Mouse (Mus musculus) neural tube, embryonic 13.5 days (tissue): Measurements from ENCODE around the gene Gm3854. TPM values are rescaled to one million over a fixed set of nuclear protein-coding genes. Genes with fewer than 3 reads are reported as not detected.
"Not testable (repeated sequence)": the region's sequence is repeated elsewhere in the genome, so short reads cannot be mapped to it uniquely, and the experiment has no call there.

Experiments used
- ATAC-seq: fragments of 200-750 bp; cut with Nextera tagmentation; 2 replicates; pipeline ENCODE4 v1.8.0; 2017; ENCODE audit warnings: low read depth, mild to moderate bottlenecking, moderate TSS enrichment, moderate library complexity
- H3K27ac ChIP-seq: fragments of 300-500 bp; sonication (generic); replicated peaks from 2 replicates; pipeline ENCODE4 v1.5.1; 2015; ENCODE audit warnings: moderate library complexity, mild to moderate bottlenecking, inconsistent platforms
- H3K27me3 ChIP-seq: fragments of 300-500 bp; sonication (generic); 2 replicates; pipeline ENCODE4 v1.6.1; 2015; ENCODE audit warnings: mild to moderate bottlenecking, inconsistent platforms
- H3K36me3 ChIP-seq: fragments of 300-500 bp; sonication (generic); 2 replicates; pipeline ENCODE4 v1.6.1; 2015; ENCODE audit warnings: mild to moderate bottlenecking, inconsistent platforms
- H3K4me1 ChIP-seq: fragments of 300-500 bp; sonication (generic); replicated peaks from 2 replicates; pipeline ENCODE4 v1.6.1; 2015; ENCODE audit warnings: inconsistent platforms
- H3K4me2 ChIP-seq: fragments of 300-500 bp; sonication (generic); 2 replicates; pipeline ENCODE4 v1.6.1; 2015; ENCODE audit warnings: inconsistent platforms, mild to moderate bottlenecking, moderate library complexity
- H3K4me3 ChIP-seq: fragments of 300-500 bp; sonication (generic); 2 replicates; pipeline ENCODE4 v1.5.1; 2015; ENCODE audit warnings: mild to moderate bottlenecking, inconsistent platforms
- H3K9ac ChIP-seq: fragments of 300-500 bp; sonication (generic); 2 replicates; pipeline ENCODE4 v1.6.1; 2015; ENCODE audit warnings: moderate library complexity, mild to moderate bottlenecking, inconsistent platforms
- H3K9me3 ChIP-seq: fragments of 300-500 bp; sonication (generic); 2 replicates; pipeline ENCODE4 v1.6.1; 2016; ENCODE audit warnings: inconsistent platforms
- WGBS: fragments of 180-500 bp; shearing (Covaris S2); methylation state at CpG from one replicate; pipeline ENCODE4 v1.1.7; 2015; 5-methylcytosine and 5-hydroxymethylcytosine counted together
- polyA plus RNA-seq: library from polyadenylated mRNA; unstranded; fragments of >200 nt; fragmentation: Nextera tagmentation; extraction: Ambion mirVana; gene quantifications from 2 replicates; pipeline ENCODE4 v1.2.1, GENCODE M21; 2015

Gm3854 gene
- polyA plus RNA-seq: 6.7 and 7.4 TPM in 2 replicates

GRCm38 (mm10) chr7:6343501-6344071 is at the start of gene Gm3854:
Gm3854 (plus strand) TSS chr7:6343759.
- H3K9me3 ChIP-seq: no peaks in the 10 kb centered on the region
- H3K9ac ChIP-seq: peak within 1 kb of the TSS; percentile 69
- peak; percentile 92 for ATAC-seq
- H3K27me3 ChIP-seq: no peaks in the 10 kb centered on the region
- peak within 1 kb of the TSS; percentile 55 for H3K4me2 ChIP-seq
- WGBS: under 1% methylated on average over 26 of the region's 26 CpGs
- peak within 1 kb of the TSS; percentile 65 for H3K4me3 ChIP-seq
- H3K4me1 ChIP-seq: peaks cover 5% of the 10 kb centered on the region
- no peaks in the 10 kb centered on the region for H3K36me3 ChIP-seq
- peak within 1 kb of the TSS; percentile 86 for H3K27ac ChIP-seq

DNA sequence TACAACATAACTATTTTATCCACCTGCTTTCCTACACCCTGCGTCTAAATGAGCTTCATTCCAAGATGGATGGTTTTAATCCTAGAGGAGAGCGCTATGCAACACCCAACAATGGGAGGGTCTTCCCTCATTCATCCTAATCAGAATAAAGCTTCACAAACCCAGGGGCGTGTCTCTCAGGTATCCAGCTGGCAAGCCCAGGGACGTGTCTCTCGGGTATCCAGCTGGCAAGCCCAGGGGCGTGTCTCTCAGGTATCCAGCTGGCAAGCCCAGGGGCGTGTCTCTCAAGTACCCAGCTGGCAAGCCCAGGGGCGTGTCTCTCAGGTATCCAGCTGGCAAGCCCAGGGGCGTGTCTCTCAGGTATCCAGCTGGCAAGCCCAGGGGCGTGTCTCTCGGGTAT is 42.8 kb upstream of the Gm3854 start:
- not testable (repeated sequence) for H3K27ac ChIP-seq, H3K27me3 ChIP-seq, H3K9me3 ChIP-seq, H3K4me1 ChIP-seq, H3K9ac ChIP-seq, H3K4me2 ChIP-seq, H3K4me3 ChIP-seq, ATAC-seq
- 78% methylated on average over 11 of the region's 11 CpGs for WGBS
- H3K36me3 ChIP-seq: peaks cover 80% of the 10 kb centered on the region

DNA sequence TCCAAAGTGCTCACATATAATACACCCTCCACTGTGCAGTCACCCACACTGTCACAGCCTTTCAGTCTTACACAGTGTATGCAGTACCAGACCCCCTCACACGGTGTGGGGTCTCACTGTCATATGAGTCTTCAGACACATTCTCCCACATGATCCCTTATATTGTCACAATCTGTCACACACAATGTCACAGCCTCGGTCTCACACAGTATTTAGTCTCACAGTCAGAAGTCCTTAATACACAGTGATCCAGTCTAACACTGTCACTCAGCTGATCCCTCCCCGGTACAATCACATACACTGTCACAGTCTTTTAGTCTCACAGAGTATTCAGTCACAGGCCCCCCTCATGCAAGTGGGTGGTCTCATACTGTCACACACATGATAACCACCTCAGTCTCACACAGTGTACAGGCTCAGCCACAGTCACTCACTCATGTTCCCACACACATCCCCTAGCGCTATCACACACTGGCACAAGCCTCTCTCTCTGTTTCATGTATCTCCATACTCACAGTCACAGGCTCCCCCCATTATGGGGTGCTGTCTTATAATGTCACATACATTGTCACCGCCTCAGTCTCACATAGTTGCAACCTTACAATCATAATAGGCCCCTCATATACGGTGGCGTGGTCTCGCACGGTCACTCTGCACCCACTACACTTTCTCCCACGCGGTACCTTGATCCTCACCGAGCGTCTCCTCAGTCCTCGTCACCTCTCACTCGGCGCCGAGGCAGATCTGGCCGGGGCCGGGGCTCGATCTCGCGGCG is 12.9 kb upstream of the Gm3854 start:
- peak overlapping the region; percentile 87 for H3K27ac ChIP-seq
- H3K9me3 ChIP-seq: no peaks in the 10 kb centered on the region; the same call in 1 of the 2 replicates
- peak overlapping the region; percentile 52 for H3K4me3 ChIP-seq
- 17% methylated on average over 23 of the region's 23 CpGs for WGBS
- H3K9ac ChIP-seq: peak overlapping the region; percentile 82
- peak; percentile 90 for ATAC-seq
- peak overlapping the region; percentile 59 for H3K4me2 ChIP-seq
- H3K27me3 ChIP-seq: no peaks in the 10 kb centered on the region
- H3K36me3 ChIP-seq: peaks cover 27% of the 10 kb centered on the region
- H3K4me1 ChIP-seq: peaks cover 20% of the 10 kb centered on the region

GRCm38 (mm10) chr7:6331233-6331956 is 12.2 kb upstream of the Gm3854 start, which contains the start of gene Zfp583:
Zfp583 (minus strand) TSS chr7:6331285.
- no peaks in the 10 kb centered on the region; the same call in 1 of the 2 replicates for H3K9me3 ChIP-seq
- peak within 1 kb of the TSS; percentile 87 for H3K27ac ChIP-seq
- H3K4me3 ChIP-seq: peak within 1 kb of the TSS; percentile 52
- H3K9ac ChIP-seq: peak within 1 kb of the TSS; percentile 82
- H3K36me3 ChIP-seq: peaks cover 19% of the 10 kb centered on the region
- 4% methylated on average over 31 of the region's 31 CpGs for WGBS
- peak within 1 kb of the TSS; percentile 59 for H3K4me2 ChIP-seq
- peak; percentile 95 for ATAC-seq
- H3K27me3 ChIP-seq: no peaks in the 10 kb centered on the region
- peaks cover 20% of the 10 kb centered on the region for H3K4me1 ChIP-seq

- Histone ChIP-seq H3K27me3 (no peaks in the 10 kb centered on the region), H3K4me1 (peaks cover 5% of the 10 kb centered on the region), H3K9me3 (no peaks in the 10 kb centered on the region), H3K4me2 (no peak overlapping the region), H3K36me3 (no peaks in the 10 kb centered on the region), H3K27ac (no peak overlapping the region), H3K4me3 (no peak overlapping the region), H3K9ac (no peak overlapping the region)
- ATAC-seq: no peak
- 82% methylated on average over 5 of the region's 5 CpGs for WGBS
Measured at GRCm38 (mm10) chr7:6339865-6340264, 3.7 kb upstream of the Gm3854 start.

GRCm38 (mm10) chr7:6344124-6344523 is 565 bp downstream of the Gm3854 start:
- Histone ChIP-seq H3K27me3 (no peaks in the 10 kb centered on the region), H3K4me2 (peak overlapping the region; percentile 55), H3K27ac (no peak overlapping the region), H3K4me1 (peaks cover 5% of the 10 kb centered on the region), H3K4me3 (peak overlapping the region; percentile 65), H3K9me3 (no peaks in the 10 kb centered on the region), H3K36me3 (no peaks in the 10 kb centered on the region), H3K9ac (peak overlapping the region; percentile 69)
- ATAC-seq: peak; percentile 29
- 35% methylated on average over 10 of the region's 10 CpGs for WGBS

- H3K4me1 ChIP-seq: no peaks in the 10 kb centered on the region; the same call in 1 of the 2 replicates
- 67% methylated on average over 2 of the region's 2 CpGs for WGBS
- ATAC-seq: no peak
Measured at GRCm38 (mm10) chr7:6358121-6358520, 14.6 kb downstream of the Gm3854 start.

GRCm38 (mm10) chr7:6358937-6359590 is 15.5 kb downstream of the Gm3854 start:
- H3K9me3 ChIP-seq: no peaks in the 10 kb centered on the region
- no peak overlapping the region; the same call in 1 of the 2 replicates for H3K27ac ChIP-seq
- 57% methylated on average over 10 of the region's 10 CpGs for WGBS
- H3K9ac ChIP-seq: no peak overlapping the region
- H3K4me2 ChIP-seq: no peak overlapping the region
- peaks cover 9% of the 10 kb centered on the region for H3K36me3 ChIP-seq
- no peak overlapping the region for H3K4me3 ChIP-seq
- H3K4me1 ChIP-seq: peaks cover 6% of the 10 kb centered on the region
- H3K27me3 ChIP-seq: no peaks in the 10 kb centered on the region
- ATAC-seq: no peak

More at GRCm38 (mm10) chr7:6358121-6358520, 14.6 kb downstream of the Gm3854 start:
- Histone ChIP-seq H3K9ac (no peak overlapping the region), H3K4me2 (no peak overlapping the region), H3K4me3 (no peak overlapping the region), H3K27ac (no peak overlapping the region), H3K36me3 (peaks cover 18% of the 10 kb centered on the region), H3K27me3 (no peaks in the 10 kb centered on the region), H3K9me3 (no peaks in the 10 kb centered on the region)

- no peak overlapping the region for H3K27ac ChIP-seq
- H3K4me3 ChIP-seq: no peak overlapping the region
Measured at GRCm38 (mm10) chr7:6360477-6361060, 17.0 kb downstream of the Gm3854 start.

GRCm38 (mm10) chr7:6361756-6362155 is 18.2 kb downstream of the Gm3854 start:
- no peaks in the 10 kb centered on the region for H3K9me3 ChIP-seq

More at GRCm38 (mm10) chr7:6360477-6361060, 17.0 kb downstream of the Gm3854 start:
- peaks cover 10% of the 10 kb centered on the region for H3K4me1 ChIP-seq
- H3K27me3 ChIP-seq: no peaks in the 10 kb centered on the region
- no peak overlapping the region for H3K9ac ChIP-seq
- 7% methylated on average over 9 of the region's 9 CpGs for WGBS
- H3K9me3 ChIP-seq: no peaks in the 10 kb centered on the region
- H3K36me3 ChIP-seq: no peaks in the 10 kb centered on the region
- no peak for ATAC-seq
- no peak overlapping the region for H3K4me2 ChIP-seq

More at GRCm38 (mm10) chr7:6361756-6362155, 18.2 kb downstream of the Gm3854 start:
- H3K36me3 ChIP-seq: no peaks in the 10 kb centered on the region
- H3K9ac ChIP-seq: peak overlapping the region; percentile 63
- whole genome bisulfite sequencing: 18% methylated on average over 7 of the region's 7 CpGs
- peaks cover 10% of the 10 kb centered on the region for H3K4me1 ChIP-seq
- ATAC-seq: no peak
- peak overlapping the region; percentile 57 for H3K4me2 ChIP-seq
- peak overlapping the region; percentile 88 for H3K27ac ChIP-seq
- peak overlapping the region; percentile 51 for H3K4me3 ChIP-seq
- no peaks in the 10 kb centered on the region for H3K27me3 ChIP-seq
